ENCODE assay signal across 7 mouse cellular contexts in the genomic region with DNA sequence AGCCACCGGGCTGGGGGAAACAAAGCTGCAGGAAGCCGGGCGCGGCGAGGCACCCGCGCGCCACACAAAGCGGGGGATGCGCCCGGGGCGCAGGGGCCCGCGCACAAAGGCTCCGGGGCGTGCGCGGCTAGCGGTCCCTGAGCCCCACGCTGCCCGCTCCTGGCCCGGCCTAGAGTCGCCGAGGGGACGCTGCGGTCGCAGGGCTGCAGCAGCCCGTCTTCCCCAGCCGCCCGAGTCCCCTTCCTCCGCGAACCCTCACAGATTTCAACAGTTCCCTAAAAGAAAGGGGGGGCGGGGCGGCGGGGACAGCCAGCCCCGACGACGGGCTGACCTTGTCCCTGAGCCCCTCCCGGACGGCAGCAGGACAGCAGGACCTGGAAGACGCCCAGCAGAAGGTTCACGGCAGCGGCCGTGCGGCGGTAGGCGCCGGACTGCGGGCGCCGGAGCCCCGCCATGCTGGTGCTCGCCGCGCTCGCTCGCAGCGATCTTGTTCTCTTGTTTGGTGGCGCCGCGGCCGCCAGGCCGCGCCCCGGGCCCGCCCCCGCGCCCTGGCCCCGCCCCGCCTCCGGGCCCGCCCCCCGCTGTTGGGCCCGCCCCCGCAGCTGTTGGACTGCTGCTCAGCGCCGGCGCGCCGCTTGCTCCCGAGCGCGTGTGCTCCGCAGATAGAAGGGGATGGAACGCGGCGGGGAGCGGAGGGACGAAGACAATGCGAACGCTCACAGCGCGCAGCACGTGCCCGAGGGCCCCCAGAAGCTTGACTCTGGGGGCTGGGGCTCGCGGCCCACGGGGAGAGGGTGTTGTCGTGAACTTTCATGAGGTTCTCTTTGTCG. TPM values are rescaled to one million over a fixed set of nuclear protein-coding genes. Genes with fewer than 3 reads are reported as not detected.
DNase-seq lines count a peak whose midpoint lies in the region; ATAC-seq lines count a peak whose summit lies in the region.

A gene (minus strand): TSS at position 530 of the 830 bp plus-strand sequence.

- peak; percentile 89 for DNase-seq in adrenal gland, adult 2 months
- DNase-seq in embryo, embryonic 10.5 days (ENCODE audit: low spot score) = peak; percentile 88
- DNase-seq in gastrocnemius, postnatal 25 days = peak; percentile 83
- peak; percentile 93 for DNase-seq in intestine, embryonic 14.5 days (ENCODE audit: low spot score)
- DNase-seq in left cerebral cortex, postnatal 25 days (ENCODE audit: low spot score in 2 of 2) = peak; percentile 68 to 74
- DNase-seq in mesoderm, embryonic 11.5 days (ENCODE audit: low read depth, low spot score) = peak; percentile 93
- peak; percentile 60 to 65 for DNase-seq in right cerebral cortex, postnatal 36 days (ENCODE audit: low spot score in 2 of 2)

- H3K27ac ChIP-seq in intestine, embryonic 14.5 days (ENCODE audit: low read depth) = peak within 1 kb of the TSS; percentile 93

- H3K4me1 ChIP-seq in intestine, embryonic 14.5 days (replicated peaks; ENCODE audit: control insufficient read depth, insufficient read depth, low read length) = peaks cover 10% of the 10 kb centered on the region

- WGBS in intestine, embryonic 14.5 days = under 1% methylated on average over 77 of the region's 100 CpGs

- H3K27me3 ChIP-seq in intestine, embryonic 14.5 days (replicated peaks; ENCODE audit: control insufficient read depth, insufficient read depth, low read length) = no peaks in the 10 kb centered on the region

- peak within 1 kb of the TSS; percentile 95 for H3K4me2 ChIP-seq in intestine, embryonic 14.5 days (ENCODE audit: low read length)

- H3K4me3 ChIP-seq in intestine, embryonic 14.5 days (ENCODE audit: low read depth, low read length) = peak within 1 kb of the TSS; percentile 88

- intact Hi-C loops in left cerebral cortex, postnatal 25 days (cut with DNase I) = loop anchor here (2.0 to 10.0 kb wide), 4 partner anchors 41 to 265 kb away; a partner anchor contains a TSS

- H3K9ac ChIP-seq in intestine, embryonic 14.5 days (ENCODE audit: low read length) = peak within 1 kb of the TSS; percentile 92

- H3K36me3 ChIP-seq in intestine, embryonic 14.5 days (ENCODE audit: control insufficient read depth, insufficient read depth, low read length) = 0 out of 2 replicates have a peak, but pooled peaks cover 3% of the 10 kb centered on the region

- peak; percentile 95 for ATAC-seq in intestine, embryonic 14.5 days (replicated peaks; ENCODE audit: low FRiP score, low TSS enrichment, low read depth)

- no peaks in the 10 kb centered on the region for H3K9me3 ChIP-seq in intestine, embryonic 14.5 days (ENCODE audit: control insufficient read depth, low read length)

RNA-seq across cellular contexts. Expression of the gene that starts here (rescaled TPM):
- 10 to 100 TPM; 25.9 to 26.6 TPM for total RNA-seq in adrenal gland, adult 2 months (2021)
- polyA plus RNA-seq in adrenal gland, adult 2 months (2012; rRNA removed) = 43.8 and 48.2 TPM in 2 replicates
- 10 to 100 TPM; 10.1 to 12.7 TPM for total RNA-seq in gastrocnemius, postnatal 25 days (2021)
- 49.9 and 52.8 TPM in 2 replicates for polyA plus RNA-seq in intestine, embryonic 14.5 days (2014; fragmentation: Nextera tagmentation; extraction: Ambion mirVana)
- total RNA-seq in left cerebral cortex, postnatal 25 days (2021) = 10 to 100 TPM; 19.6 to 26.4 TPM

Comparison
In these comparisons a context has a peak if more than half of its experiments do, and no peak if none do; other contexts are left out.
1. Peak in every context shown above with its lines: DNase-seq, ATAC-seq, H3K4me3 ChIP-seq and H3K27ac ChIP-seq.